Mouse (Mus musculus) liver, embryonic 15.5 days (tissue): Measurements from ENCODE around the gene 2610028H24Rik. TPM values are rescaled to one million over a fixed set of nuclear protein-coding genes. Genes with fewer than 3 reads are reported as not detected.

Experiments used
- ATAC-seq: fragments of 200-750 bp; cut with Nextera tagmentation; 2 replicates; pipeline ENCODE4 v1.8.0; 2017; ENCODE audit warnings: moderate number of reproducible peaks, mild to moderate bottlenecking, moderate library complexity; ENCODE audit not compliant: insufficient read depth
- H3K27ac ChIP-seq: fragments of 300-500 bp; sonication (generic); replicated peaks from 2 replicates; pipeline ENCODE4 v1.5.1; 2015; ENCODE audit warnings: mild to moderate bottlenecking, inconsistent platforms
- H3K27me3 ChIP-seq: fragments of 300-500 bp; sonication (generic); 2 replicates; pipeline ENCODE4 v1.6.1; 2015; ENCODE audit warnings: mild to moderate bottlenecking, inconsistent platforms
- H3K36me3 ChIP-seq: fragments of 300-500 bp; sonication (generic); replicated peaks from 2 replicates; pipeline ENCODE4 v1.6.1; 2015; ENCODE audit warnings: moderate library complexity, mild to moderate bottlenecking, inconsistent platforms
- H3K4me1 ChIP-seq: fragments of 300-500 bp; sonication (generic); replicated peaks from 2 replicates; pipeline ENCODE4 v1.6.1; 2015; ENCODE audit warnings: inconsistent platforms
- H3K4me2 ChIP-seq: fragments of 300-500 bp; sonication (generic); 2 replicates; pipeline ENCODE4 v1.6.1; 2015; ENCODE audit warnings: moderate library complexity, mild to moderate bottlenecking, inconsistent platforms
- H3K4me3 ChIP-seq: fragments of 300-500 bp; sonication (generic); replicated peaks from 2 replicates; pipeline ENCODE4 v1.5.1; 2015; ENCODE audit warnings: mild to moderate bottlenecking, inconsistent platforms
- H3K9ac ChIP-seq: fragments of 300-500 bp; sonication (generic); 2 replicates; pipeline ENCODE4 v1.6.1; 2015; ENCODE audit warnings: moderate library complexity, mild to moderate bottlenecking, inconsistent platforms
- H3K9me3 ChIP-seq: fragments of 300-500 bp; sonication (generic); replicated peaks from 2 replicates; pipeline ENCODE4 v1.6.1; 2016; ENCODE audit warnings: inconsistent platforms
- WGBS: fragments of 180-500 bp; shearing (Covaris S2); methylation state at CpG from one replicate; pipeline ENCODE4 v1.1.7; 2015; ENCODE audit warnings: mixed read lengths; ENCODE audit not compliant: insufficient replicate concordance; 5-methylcytosine and 5-hydroxymethylcytosine counted together
- polyA plus RNA-seq: library from polyadenylated mRNA; unstranded; fragments of >200 nt; fragmentation: Nextera tagmentation; extraction: Ambion mirVana; gene quantifications from 2 replicates; pipeline ENCODE4 v1.2.1, GENCODE M21; 2015

The 2610028H24Rik gene
- polyA plus RNA-seq, 1 experiment from 2014 or later: not detected

- Histone ChIP-seq H3K4me3 (no peak overlapping the region), H3K36me3 (peaks cover 83% of the 10 kb centered on the region), H3K27ac (no peak overlapping the region), H3K4me1 (0 out of 2 replicates have a peak, but pooled peaks cover 10% of the 10 kb centered on the region), H3K9ac (no peak overlapping the region), H3K4me2 (no peak overlapping the region), H3K9me3 (no peaks in the 10 kb centered on the region), H3K27me3 (no peaks in the 10 kb centered on the region)
- ATAC-seq: 0 out of 2 replicates have a peak, but pooled peaks have one; percentile 62
- 30% methylated on average over 1 of the region's 1 CpGs for WGBS
These were observed 44.6 kb downstream of the 2610028H24Rik start for GRCm38 (mm10) chr10:76493527-76493926.

GRCm38 (mm10) chr10:76495501-76495900 lies 46.6 kb downstream of the 2610028H24Rik start:
- Histone ChIP-seq H3K9ac (no peak overlapping the region), H3K36me3 (peaks cover 83% of the 10 kb centered on the region), H3K27ac (no peak overlapping the region), H3K4me1 (0 out of 2 replicates have a peak, but pooled peaks cover 9% of the 10 kb centered on the region), H3K27me3 (no peaks in the 10 kb centered on the region), H3K9me3 (no peaks in the 10 kb centered on the region), H3K4me3 (no peak overlapping the region), H3K4me2 (no peak overlapping the region)
- WGBS: 72% methylated on average over 6 of the region's 6 CpGs
- ATAC-seq: no peak

DNA sequence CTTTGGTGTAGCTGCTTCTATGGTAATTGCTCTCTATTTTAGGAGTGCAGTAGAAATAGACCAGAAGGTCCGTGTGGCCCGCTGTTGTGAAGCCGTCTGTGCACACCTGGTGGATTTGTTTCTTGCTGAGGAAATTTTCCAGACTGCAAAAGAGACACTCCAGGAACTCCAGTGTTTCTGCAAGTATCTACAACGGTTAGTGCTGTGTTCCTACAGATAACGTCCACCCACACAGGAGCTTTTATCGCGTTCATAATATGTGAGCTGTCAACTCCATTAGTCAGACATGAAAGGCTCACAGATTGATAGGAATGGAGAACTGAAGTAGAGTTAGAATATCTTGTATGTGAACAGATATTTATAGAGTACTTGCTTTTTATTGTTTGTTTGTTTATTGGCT lies 47.5 kb downstream of the 2610028H24Rik start:
- Histone ChIP-seq H3K4me2 (no peak overlapping the region), H3K4me1 (0 out of 2 replicates have a peak, but pooled peaks cover 9% of the 10 kb centered on the region), H3K36me3 (peaks cover 81% of the 10 kb centered on the region), H3K27ac (no peak overlapping the region), H3K9me3 (no peaks in the 10 kb centered on the region), H3K4me3 (no peak overlapping the region), H3K27me3 (no peaks in the 10 kb centered on the region), H3K9ac (no peak overlapping the region)
- 52% methylated on average over 7 of the region's 7 CpGs for WGBS
- no peak for ATAC-seq

DNA sequence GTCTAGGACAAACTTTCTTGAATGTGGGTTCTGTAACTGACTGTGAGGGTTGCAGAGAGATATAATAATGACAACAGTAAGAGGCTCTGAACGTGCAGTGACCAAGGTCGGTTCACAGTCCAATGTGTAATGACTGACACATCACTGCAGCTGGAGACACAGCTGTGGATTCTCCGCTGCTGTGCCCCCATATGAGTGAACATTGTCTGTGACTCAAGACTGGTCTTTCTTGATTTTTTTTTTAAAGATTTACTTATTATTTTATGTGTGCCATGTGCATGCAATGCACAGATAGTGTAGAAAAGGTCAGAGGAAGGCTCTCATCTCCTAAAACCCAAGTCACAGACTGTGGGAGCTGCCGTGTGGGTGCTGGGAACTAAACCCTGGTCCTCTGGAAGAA lies 48.6 kb downstream of the 2610028H24Rik start:
- H3K27ac ChIP-seq: no peak overlapping the region
- WGBS: 81% methylated on average over 4 of the region's 4 CpGs
- no peaks in the 10 kb centered on the region for H3K27me3 ChIP-seq
- peaks cover 85% of the 10 kb centered on the region for H3K36me3 ChIP-seq
- H3K9me3 ChIP-seq: no peaks in the 10 kb centered on the region
- 0 out of 2 replicates have a peak, but pooled peaks cover 9% of the 10 kb centered on the region for H3K4me1 ChIP-seq
- no peak overlapping the region for H3K4me3 ChIP-seq
- no peak for ATAC-seq
- no peak overlapping the region for H3K9ac ChIP-seq
- no peak overlapping the region for H3K4me2 ChIP-seq

GRCm38 (mm10) chr10:76504271-76504943 lies 55.5 kb downstream of the 2610028H24Rik start:
- H3K27ac ChIP-seq: no peak overlapping the region
- no peak overlapping the region for H3K4me3 ChIP-seq
- H3K27me3 ChIP-seq: no peaks in the 10 kb centered on the region
- 74% methylated on average over 11 of the region's 11 CpGs for WGBS
- peak; percentile 22; the same call in 1 of the 2 replicates for ATAC-seq
- peaks cover 86% of the 10 kb centered on the region for H3K36me3 ChIP-seq
- H3K9me3 ChIP-seq: no peaks in the 10 kb centered on the region
- H3K9ac ChIP-seq: no peak overlapping the region
- H3K4me1 ChIP-seq: peaks cover 3% of the 10 kb centered on the region; the same call in 1 of the 2 replicates
- H3K4me2 ChIP-seq: no peak overlapping the region

DNA sequence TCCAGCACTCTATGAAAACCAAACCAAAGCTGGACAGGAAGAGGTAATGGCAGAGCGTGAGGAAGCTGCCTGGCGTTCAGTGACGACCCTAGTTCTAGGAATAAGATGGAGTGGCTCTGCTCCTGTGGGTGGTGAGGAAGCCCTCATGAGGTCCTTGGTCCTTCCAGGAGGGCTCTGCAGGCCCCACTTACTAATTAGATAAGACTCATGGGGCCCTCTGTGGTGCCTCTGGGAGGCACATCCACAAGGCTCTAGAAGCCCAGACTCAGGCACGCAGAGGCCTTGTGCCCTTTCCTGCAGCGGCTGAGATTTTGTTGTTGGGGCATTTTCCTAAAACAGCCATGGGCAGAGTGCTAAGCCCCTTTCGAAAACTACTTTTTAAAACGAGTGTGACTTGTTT lies 57.0 kb downstream of the 2610028H24Rik start:
- peaks cover 3% of the 10 kb centered on the region; the same call in 1 of the 2 replicates for H3K4me1 ChIP-seq
- no peak overlapping the region for H3K4me2 ChIP-seq
- WGBS: 74% methylated on average over 7 of the region's 7 CpGs
- H3K9ac ChIP-seq: no peak overlapping the region
- H3K4me3 ChIP-seq: no peak overlapping the region
- no peak for ATAC-seq
- peaks cover 82% of the 10 kb centered on the region for H3K36me3 ChIP-seq
- no peaks in the 10 kb centered on the region for H3K9me3 ChIP-seq
- H3K27ac ChIP-seq: no peak overlapping the region
- no peaks in the 10 kb centered on the region for H3K27me3 ChIP-seq

Other genes starting within 250 kb of the 2610028H24Rik start
- 5.7 and 5.9 TPM in 2 replicates for gene Prmt2, start 211.2 kb upstream of the 2610028H24Rik start, polyA plus RNA-seq
- 0.08 and 0.12 TPM in 2 replicates for gene S100b, start 195.2 kb upstream of the 2610028H24Rik start, polyA plus RNA-seq
- gene Dip2a, start 103.8 kb upstream of the 2610028H24Rik start, polyA plus RNA-seq: 1.2 and 1.8 TPM in 2 replicates
- gene AC141477.1, start 8.6 kb upstream of the 2610028H24Rik start, polyA plus RNA-seq: not detected in 2 replicates
- 8.0 and 8.6 TPM in 2 replicates for gene Pcnt, start 6.3 kb upstream of the 2610028H24Rik start, polyA plus RNA-seq
- gene Mcm3ap, start 19.8 kb downstream of the 2610028H24Rik start, polyA plus RNA-seq: 18.0 and 18.5 TPM in 2 replicates
- 2.6 and 2.7 TPM in 2 replicates for gene Ybey, start 20.0 kb downstream of the 2610028H24Rik start, polyA plus RNA-seq
- gene Lss, start 82.5 kb downstream of the 2610028H24Rik start, polyA plus RNA-seq: 68.0 and 71.8 TPM in 2 replicates
- not detected in 2 replicates for gene Spatc1l, start 113.2 kb downstream of the 2610028H24Rik start, polyA plus RNA-seq
- gene Ftcd, start 126.6 kb downstream of the 2610028H24Rik start, polyA plus RNA-seq: 41.2 and 55.5 TPM in 2 replicates
- gene Col6a2, start 174.5 kb downstream of the 2610028H24Rik start, polyA plus RNA-seq: 9.8 and 10.6 TPM in 2 replicates